Comparison of ENCODE assay signal across 27 mouse cellular contexts in the genomic region with DNA sequence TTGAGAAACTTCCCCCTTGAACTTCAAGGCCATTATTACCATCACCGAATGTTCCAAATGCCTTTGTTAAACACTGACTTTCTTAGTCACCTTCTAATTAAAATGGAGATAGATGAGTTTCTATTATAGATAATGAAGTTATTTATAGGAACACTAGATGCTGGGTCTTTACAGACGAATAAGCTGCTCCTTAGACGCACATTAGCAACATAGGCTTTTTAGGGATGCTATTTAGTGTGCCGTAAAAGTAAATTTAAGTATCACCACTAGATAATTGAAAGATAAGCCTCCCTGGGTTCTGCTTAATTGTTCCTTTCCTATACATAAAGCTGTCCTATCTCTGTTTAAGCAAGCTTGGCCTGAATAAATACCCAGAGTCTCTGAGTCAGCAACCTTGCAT.
"Had no signal": no experiment of that assay in that cellular context is flagged by ENCODE, and none has a peak within 500 bp of the region (broad histone marks: within the 10 kb centered on the region; RNA-seq: fewer than 3 reads in every experiment).

No protein-coding gene starts in this region.

- H3K4me3 ChIP-seq: embryonic facial prominence, embryonic 10.5 days; embryonic facial prominence, embryonic 12.5 days; embryonic facial prominence, embryonic 13.5 days; embryonic facial prominence, embryonic 15.5 days; erythroblast, embryonic 14.5 days; forebrain, embryonic 10.5 days; forebrain, embryonic 12.5 days; forebrain, embryonic 13.5 days; forebrain, embryonic 15.5 days; gastrocnemius, adult 2 months had no signal

- H3K4me2 ChIP-seq: embryonic facial prominence, embryonic 12.5 days; embryonic facial prominence, embryonic 13.5 days; embryonic facial prominence, embryonic 15.5 days; forebrain, embryonic 12.5 days; forebrain, embryonic 13.5 days; forebrain, embryonic 15.5 days had no signal

- H3K4me1 ChIP-seq: embryonic facial prominence, embryonic 12.5 days; embryonic facial prominence, embryonic 15.5 days; forebrain, embryonic 12.5 days had no signal

- ATAC-seq: forebrain, embryonic 13.5 days; forebrain, embryonic 14.5 days; forebrain, embryonic 15.5 days; forebrain, embryonic 16.5 days; forebrain, postnatal 0 days had no signal

- H3K27me3 ChIP-seq: embryonic facial prominence, embryonic 12.5 days; embryonic facial prominence, embryonic 13.5 days; embryonic facial prominence, embryonic 15.5 days; forebrain, embryonic 12.5 days; forebrain, embryonic 13.5 days; forebrain, embryonic 15.5 days had no signal

- H3K36me3 ChIP-seq: embryonic facial prominence, embryonic 10.5 days; embryonic facial prominence, embryonic 12.5 days; embryonic facial prominence, embryonic 13.5 days; embryonic facial prominence, embryonic 15.5 days; forebrain, embryonic 10.5 days; forebrain, embryonic 12.5 days; forebrain, embryonic 15.5 days had no signal

- H3K27ac ChIP-seq: embryonic facial prominence, embryonic 10.5 days; embryonic facial prominence, embryonic 12.5 days; embryonic facial prominence, embryonic 13.5 days; embryonic facial prominence, embryonic 15.5 days; forebrain, embryonic 10.5 days; forebrain, embryonic 12.5 days; forebrain, embryonic 13.5 days; forebrain, embryonic 15.5 days; gastrocnemius, adult 2 months had no signal

- DNase-seq: cerebellum, adult 2 months; cerebellum, adult 8-10 months; cerebellum, adult 9-10 months; cerebellum, adult 9-11 months; cerebellum, postnatal 10 days; cerebellum, postnatal 14 days; cerebellum, postnatal 25 days; cerebellum, postnatal 36 days; embryo, embryonic 11 days; forebrain, postnatal 0 days; gastrocnemius, adult 2 months; gastrocnemius, postnatal 10 days; gastrocnemius, postnatal 14 days; gastrocnemius, postnatal 25 days; gastrocnemius, postnatal 36 days; heart, adult 18-20 months had no signal

- H3K9ac ChIP-seq: embryonic facial prominence, embryonic 12.5 days; embryonic facial prominence, embryonic 13.5 days; embryonic facial prominence, embryonic 15.5 days; forebrain, embryonic 12.5 days; forebrain, embryonic 13.5 days; forebrain, embryonic 15.5 days; forebrain, postnatal 0 days had no signal

- H3K9me3 ChIP-seq: embryonic facial prominence, embryonic 10.5 days; embryonic facial prominence, embryonic 12.5 days; embryonic facial prominence, embryonic 13.5 days; embryonic facial prominence, embryonic 15.5 days; forebrain, embryonic 10.5 days; forebrain, embryonic 12.5 days; forebrain, embryonic 13.5 days; forebrain, embryonic 15.5 days had no signal
